Comparison of ENCODE assay signal across 25 mouse cellular contexts in genomic region chr14:31798937-31799336, GRCm38 (mm10). TPM values are rescaled to one million over a fixed set of nuclear protein-coding genes. Genes with fewer than 3 reads are reported as not detected.
DNase-seq lines count a peak whose midpoint lies in the region; ATAC-seq and TF ChIP-seq lines count a peak whose summit lies in the region.
"Had no signal": no experiment of that assay in that cellular context is flagged by ENCODE, and none has a peak within 500 bp of the region (broad histone marks: within the 10 kb centered on the region; RNA-seq: fewer than 3 reads in every experiment).

No protein-coding gene starts in this region.

- no peak for ATAC-seq in hindbrain, embryonic 13.5 days (ENCODE audit: low FRiP score)
- no peak for ATAC-seq in hindbrain, postnatal 0 days
- ATAC-seq in forebrain, embryonic 12.5 days (ENCODE audit: low FRiP score) = no peak
- ATAC-seq: activated CD4-positive, CD25-positive, alpha-beta regulatory T cell, adult 4 months; CD4-positive, CD25-positive, alpha-beta regulatory T cell, adult 4 months; forebrain, embryonic 15.5 days had no signal

- peak overlapping the region; percentile 24; the same call in 1 of the 2 replicates for H3K9ac ChIP-seq in hindbrain, embryonic 13.5 days
- no peak overlapping the region for H3K9ac ChIP-seq in hindbrain, postnatal 0 days (replicated peaks; ENCODE audit: low read length)
- no peak overlapping the region for H3K9ac ChIP-seq in forebrain, embryonic 12.5 days
- H3K9ac ChIP-seq: embryonic facial prominence, embryonic 15.5 days; forebrain, embryonic 15.5 days; heart, embryonic 15.5 days; hindbrain, embryonic 15.5 days had no signal

- no peak overlapping the region for H3K4me3 ChIP-seq in hindbrain, embryonic 13.5 days
- no peak overlapping the region for H3K4me3 ChIP-seq in hindbrain, postnatal 0 days (ENCODE audit: low read length)
- no peak overlapping the region for H3K4me3 ChIP-seq in forebrain, embryonic 12.5 days (replicated peaks)
- H3K4me3 ChIP-seq: embryonic facial prominence, embryonic 15.5 days; erythroblast, embryonic 14.5 days; forebrain, embryonic 10.5 days; forebrain, embryonic 15.5 days; heart, embryonic 10.5 days; heart, embryonic 15.5 days; hindbrain, embryonic 15.5 days had no signal

- no peaks in the 10 kb centered on the region for H3K36me3 ChIP-seq in hindbrain, embryonic 13.5 days
- H3K36me3 ChIP-seq in hindbrain, postnatal 0 days (ENCODE audit: insufficient read depth, low read length) = no peaks in the 10 kb centered on the region
- no peaks in the 10 kb centered on the region for H3K36me3 ChIP-seq in forebrain, embryonic 12.5 days (replicated peaks)
- H3K36me3 ChIP-seq: embryonic facial prominence, embryonic 15.5 days; forebrain, embryonic 10.5 days; forebrain, embryonic 15.5 days; heart, embryonic 10.5 days; heart, embryonic 15.5 days; hindbrain, embryonic 15.5 days had no signal

- H3K4me2 ChIP-seq in hindbrain, embryonic 13.5 days = no peak overlapping the region
- H3K4me2 ChIP-seq in hindbrain, postnatal 0 days (ENCODE audit: low read depth, low read length) = no peak overlapping the region
- H3K4me2 ChIP-seq in forebrain, embryonic 12.5 days = no peak overlapping the region
- H3K4me2 ChIP-seq: embryonic facial prominence, embryonic 15.5 days; forebrain, embryonic 15.5 days; heart, embryonic 15.5 days; hindbrain, embryonic 15.5 days had no signal

- intact Hi-C loops in gastrocnemius, postnatal 36 days (cut with DNase I) = no loop called here

- no peaks in the 10 kb centered on the region for H3K9me3 ChIP-seq in hindbrain, embryonic 13.5 days
- no peaks in the 10 kb centered on the region for H3K9me3 ChIP-seq in hindbrain, postnatal 0 days (ENCODE audit: low read length)
- no peaks in the 10 kb centered on the region for H3K9me3 ChIP-seq in forebrain, embryonic 12.5 days
- H3K9me3 ChIP-seq: embryonic facial prominence, embryonic 15.5 days; forebrain, embryonic 10.5 days; forebrain, embryonic 15.5 days; heart, embryonic 10.5 days; heart, embryonic 15.5 days; hindbrain, embryonic 15.5 days had no signal

- WGBS in hindbrain, embryonic 13.5 days = 63% methylated on average over 10 of the region's 10 CpGs
- WGBS in hindbrain, postnatal 0 days = 53% methylated on average over 10 of the region's 10 CpGs
- WGBS in forebrain, embryonic 12.5 days = 74% methylated on average over 10 of the region's 10 CpGs

- H3K27ac ChIP-seq in hindbrain, embryonic 13.5 days = no peak overlapping the region
- no peak overlapping the region for H3K27ac ChIP-seq in hindbrain, postnatal 0 days
- no peak overlapping the region for H3K27ac ChIP-seq in forebrain, embryonic 12.5 days
- H3K27ac ChIP-seq: embryonic facial prominence, embryonic 15.5 days; forebrain, embryonic 10.5 days; forebrain, embryonic 15.5 days; heart, embryonic 10.5 days; heart, embryonic 15.5 days; hindbrain, embryonic 15.5 days had no signal

- peaks cover 12% of the 10 kb centered on the region; the same call in 1 of the 2 replicates for H3K4me1 ChIP-seq in hindbrain, embryonic 13.5 days (replicated peaks)
- no peaks in the 10 kb centered on the region for H3K4me1 ChIP-seq in hindbrain, postnatal 0 days (ENCODE audit: insufficient read depth, low read length)
- peaks cover 7% of the 10 kb centered on the region; the same call in 1 of the 2 replicates for H3K4me1 ChIP-seq in forebrain, embryonic 12.5 days

- TF ChIP-seq CTCF in hindbrain, postnatal 0 days (IDR thresholded peaks at IDR 0.05; ENCODE audit: low read depth) = no peak

- DNase-seq in embryo, embryonic 11 days = peak; percentile 24
- no peak for DNase-seq in embryo, embryonic 10.5 days (ENCODE audit: low spot score)
- DNase-seq in hindbrain, postnatal 0 days (ENCODE audit: low spot score) = no peak
- peak; percentile 46 for DNase-seq in testis, postnatal 10 days (ENCODE audit: low spot score)
- no peak for DNase-seq in testis, postnatal 14 days (ENCODE audit: low spot score)
- no peak for DNase-seq in gastrocnemius, postnatal 36 days
- DNase-seq: adrenal gland, postnatal 14 days; B cell, adult 2 months; cerebellum, adult 18-20 months; cerebellum, adult 9-11 months; gastrocnemius, postnatal 10 days; heart, adult 18-20 months; heart, postnatal 14 days; kidney, adult 18-20 months had no signal

- no peaks in the 10 kb centered on the region for H3K27me3 ChIP-seq in hindbrain, embryonic 13.5 days
- no peaks in the 10 kb centered on the region for H3K27me3 ChIP-seq in hindbrain, postnatal 0 days (ENCODE audit: insufficient read depth, low read length)
- no peaks in the 10 kb centered on the region for H3K27me3 ChIP-seq in forebrain, embryonic 12.5 days
- H3K27me3 ChIP-seq: embryonic facial prominence, embryonic 15.5 days; forebrain, embryonic 15.5 days; heart, embryonic 15.5 days; hindbrain, embryonic 15.5 days had no signal

RNA-seq across cellular contexts. Expression of gene Ankrd28, which starts 31.5 kb away (rescaled TPM):
- 7.8 and 8.5 TPM in 2 replicates for polyA plus RNA-seq in hindbrain, embryonic 13.5 days (2015; fragmentation: Nextera tagmentation; extraction: Ambion mirVana)
- total RNA-seq in hindbrain, postnatal 0 days (2014; rRNA removed) = 21.9 and 24.9 TPM in 2 replicates
- 8.1 and 8.5 TPM in 2 replicates for polyA plus RNA-seq in hindbrain, postnatal 0 days (2015; fragmentation: Nextera tagmentation; extraction: Ambion mirVana)
- 16.4 and 16.7 TPM in 2 replicates for polyA plus RNA-seq in forebrain, embryonic 12.5 days (2016; fragmentation: Nextera tagmentation; extraction: Ambion mirVana)
- 10 to 100 TPM; 36.7 to 49.1 TPM for total RNA-seq in gastrocnemius, postnatal 36 days (2021)

Comparison
In these comparisons a context has a peak if more than half of its experiments do, and no peak if none do; other contexts are left out.
1. DNase-seq: peak in embryo, embryonic 11 days (single experiment) and testis, postnatal 10 days (single experiment); none in embryo, embryonic 10.5 days (single experiment), hindbrain, postnatal 0 days (single experiment), testis, postnatal 14 days (single experiment) and gastrocnemius, postnatal 36 days (0 of 2).